Mouse (Mus musculus) bone marrow, adult 2 months (tissue): ENCODE measurements at regions not wholly inside any gene's neighbourhood (a gene's known extent, or its start where the extent isn't known, plus 50 kb on each side); places are given as distances from the start of the nearest gene placed in this dataset.

ENCODE experiments used
- H3K27ac ChIP-seq: fragments of 200-500 bp; 2 replicates; pipeline ENCODE4 v1.5.1; 2012; ENCODE audit warnings: low read depth, mild to moderate bottlenecking, control low read depth, inconsistent platforms, low read length; ENCODE audit not compliant: control insufficient read depth, poor library complexity, insufficient read depth
- H3K4me1 ChIP-seq: fragments of 200-500 bp; 2 replicates; pipeline ENCODE4 v1.6.1; 2011; ENCODE audit warnings: low read length; ENCODE audit not compliant: control insufficient read depth, insufficient read depth
- H3K4me3 ChIP-seq: fragments of 200-500 bp; replicated peaks from 2 replicates; pipeline ENCODE3; 2011; ENCODE audit warnings: mild to moderate bottlenecking, low read depth, low read length, control low read depth; ENCODE audit not compliant: control insufficient read depth
- CTCF ChIP-seq: fragments of 200-500 bp; IDR thresholded peaks from 2 replicates; pipeline ENCODE4 v1.5.1; 2011; ENCODE audit warnings: low read length, control low read depth; ENCODE audit not compliant: control insufficient read depth, insufficient read depth
- POLR2A ChIP-seq: fragments of 200-500 bp; IDR thresholded peaks from 2 replicates; pipeline ENCODE4 v1.6.1; 2011; ENCODE audit warnings: low read depth, mild to moderate bottlenecking, control low read depth, low read length, borderline replicate concordance; ENCODE audit not compliant: control insufficient read depth
- WGBS: fragments of 180-500 bp; shearing (Covaris S2); methylation state at CpG from one replicate; pipeline ENCODE4 v1.1.7; 2018; 5-methylcytosine and 5-hydroxymethylcytosine counted together

GRCm38 (mm10) chr17:29436871-29437534 is 53.5 kb upstream of the Pim1 start:
- Histone ChIP-seq H3K27ac (peak overlapping the region; percentile 90), H3K4me1 (peaks cover 11% of the 10 kb centered on the region), H3K4me3 (peak overlapping the region; percentile 52)
- TF ChIP-seq POLR2A = peak; percentile 57; the same call in 1 of the 2 replicates
- TF ChIP-seq CTCF = no peak
- 2% methylated on average over 36 of the region's 36 CpGs for WGBS

GRCm38 (mm10) chr17:29437535-29438324 is 52.8 kb upstream of the Pim1 start:
- peak overlapping the region; percentile 52 for H3K4me3 ChIP-seq
- H3K4me1 ChIP-seq = peaks cover 8% of the 10 kb centered on the region
- TF ChIP-seq POLR2A = no peak
- TF ChIP-seq CTCF = no peak
- WGBS = 24% methylated on average over 16 of the region's 16 CpGs
- H3K27ac ChIP-seq = peak overlapping the region; percentile 90

GRCm38 (mm10) chr17:29438347-29439235 is 52.0 kb upstream of the Pim1 start:
- 38% methylated on average over 17 of the region's 17 CpGs for WGBS
- Histone ChIP-seq H3K27ac (peak overlapping the region; percentile 77), H3K4me3 (peak overlapping the region; percentile 6)

GRCm38 (mm10) chr17:29439992-29440391 is 50.6 kb upstream of the Pim1 start:
- TF ChIP-seq POLR2A = no peak
- TF ChIP-seq CTCF = no peak
- 77% methylated on average over 4 of the region's 4 CpGs for WGBS
- H3K27ac ChIP-seq = peak overlapping the region; percentile 40; the same call in 1 of the 2 replicates
- peaks cover 1% of the 10 kb centered on the region; the same call in 1 of the 2 replicates for H3K4me1 ChIP-seq
- no peak overlapping the region for H3K4me3 ChIP-seq

More at GRCm38 (mm10) chr17:29438347-29439235, 52.0 kb upstream of the Pim1 start:
- peaks cover 5% of the 10 kb centered on the region for H3K4me1 ChIP-seq
- peak; percentile 80 for TF ChIP-seq POLR2A
- no peak for TF ChIP-seq CTCF

- Histone ChIP-seq H3K27ac (no peak overlapping the region), H3K4me1 (peaks cover 1% of the 10 kb centered on the region; the same call in 1 of the 2 replicates), H3K4me3 (no peak overlapping the region)
- TF ChIP-seq CTCF (no peak), POLR2A (no peak)
Observed at GRCm38 (mm10) chr17:29440490-29440889, 50.1 kb upstream of the Pim1 start.
